ENCODE assay signal across 8 mouse cellular contexts in genomic region chr5:23616270-23617103, GRCm38 (mm10).
DNase-seq lines count a peak whose midpoint lies in the region; ATAC-seq and TF ChIP-seq lines count a peak whose summit lies in the region.

No protein-coding gene starts in this region.

- no peaks in the 10 kb centered on the region for H3K27me3 ChIP-seq in MEL (ENCODE audit: control insufficient read depth in 1 of 2, insufficient read depth in 2 of 2, low read length in 2 of 2)
- no peaks in the 10 kb centered on the region for H3K27me3 ChIP-seq in forebrain, embryonic 11.5 days (ENCODE audit: control insufficient read depth, insufficient read depth, low read length)
- no peaks in the 10 kb centered on the region for H3K27me3 ChIP-seq in liver, postnatal 0 days (ENCODE audit: insufficient read depth, low read length)
- no peaks in the 10 kb centered on the region for H3K27me3 ChIP-seq in neural tube, embryonic 13.5 days

- 0 out of 4 replicates have a peak, but pooled peaks of 1 of the 2 experiments have one; percentile 24 for TF ChIP-seq EP300 in MEL (IDR thresholded peaks at IDR 0.05; ENCODE audit: low read depth in 1 of 2, low read length in 2 of 2)
- TF ChIP-seq EP300 in liver, postnatal 0 days (IDR thresholded peaks at IDR 0.05; ENCODE audit: low read depth) = peak; percentile 68

- H3K9ac ChIP-seq in MEL (ENCODE audit: control insufficient read depth, low read depth, low read length, poor library complexity, severe bottlenecking) = peak overlapping the region; percentile 71
- peak overlapping the region; percentile 63 for H3K9ac ChIP-seq in forebrain, embryonic 11.5 days (ENCODE audit: low read length)
- H3K9ac ChIP-seq in liver, postnatal 0 days (replicated peaks) = peak overlapping the region; percentile 70
- peak overlapping the region; percentile 67 for H3K9ac ChIP-seq in neural tube, embryonic 13.5 days

- H3K4me3 ChIP-seq in MEL (ENCODE audit: control insufficient read depth in 1 of 2, insufficient read depth in 1 of 2, low read depth in 2 of 2, low read length in 2 of 2) = peak overlapping the region; percentile 64 to 82
- H3K4me3 ChIP-seq in forebrain, embryonic 11.5 days (ENCODE audit: low read depth, low read length) = peak overlapping the region; percentile 40
- H3K4me3 ChIP-seq in liver, postnatal 0 days (ENCODE audit: low read depth, low read length) = peak overlapping the region; percentile 57
- peak overlapping the region; percentile 48 for H3K4me3 ChIP-seq in neural tube, embryonic 13.5 days

- peaks cover 4 to 6% of the 10 kb centered on the region in 2 experiments for H3K4me1 ChIP-seq in MEL (ENCODE audit: control insufficient read depth in 1 of 2, insufficient read depth in 2 of 2, low read length in 2 of 2)
- no peaks in the 10 kb centered on the region for H3K4me1 ChIP-seq in forebrain, embryonic 11.5 days (replicated peaks; ENCODE audit: control insufficient read depth, insufficient read depth, low read length)
- peaks cover 4% of the 10 kb centered on the region for H3K4me1 ChIP-seq in liver, postnatal 0 days (ENCODE audit: insufficient read depth)
- peaks cover 21% of the 10 kb centered on the region for H3K4me1 ChIP-seq in neural tube, embryonic 13.5 days (replicated peaks)

- peak; percentile 87 for ATAC-seq in forebrain, embryonic 11.5 days (replicated peaks; ENCODE audit: low FRiP score)
- peak; percentile 90 for ATAC-seq in liver, postnatal 0 days
- ATAC-seq in neural tube, embryonic 13.5 days (ENCODE audit: low read depth) = peak; percentile 91

- peaks cover 1% of the 10 kb centered on the region for H3K79me2 ChIP-seq in MEL (ENCODE audit: control insufficient read depth, insufficient read depth, low read length, poor library complexity)

- H3K9me3 ChIP-seq in MEL (replicated peaks; ENCODE audit: insufficient read depth, low read length) = no peaks in the 10 kb centered on the region
- H3K9me3 ChIP-seq in forebrain, embryonic 11.5 days (ENCODE audit: control insufficient read depth, low read length) = no peaks in the 10 kb centered on the region
- no peaks in the 10 kb centered on the region for H3K9me3 ChIP-seq in liver, postnatal 0 days (ENCODE audit: low read length)
- no peaks in the 10 kb centered on the region for H3K9me3 ChIP-seq in neural tube, embryonic 13.5 days

- H3K4me2 ChIP-seq in forebrain, embryonic 11.5 days (ENCODE audit: low read depth, low read length, severe bottlenecking) = peak overlapping the region; percentile 75
- H3K4me2 ChIP-seq in liver, postnatal 0 days (ENCODE audit: low read depth, low read length) = peak overlapping the region; percentile 81
- H3K4me2 ChIP-seq in neural tube, embryonic 13.5 days = peak overlapping the region; percentile 64

- no peak for TF ChIP-seq RAD21 in MEL (IDR thresholded peaks at IDR 0.05; ENCODE audit: low read depth, low read length)

- peak in 1 of 2 experiments; percentile 89; a peak in 2 of 4 replicates for TF ChIP-seq POLR2A in MEL (IDR thresholded peaks at IDR 0.05; ENCODE audit: control insufficient read depth in 1 of 2, insufficient read depth in 1 of 2, low read depth in 1 of 2, low read length in 2 of 2, poor library complexity in 1 of 2)

- intact Hi-C loops in heart, postnatal 14 days (cut with DNase I) = loop anchor here (2.0 to 10.0 kb wide), 2 partner anchors 18 to 48 kb away; no protein-coding TSS in a partner anchor

- peak overlapping the region; percentile 82 for H3K27ac ChIP-seq in MEL (ENCODE audit: control insufficient read depth, low read depth, low read length)
- H3K27ac ChIP-seq in forebrain, embryonic 11.5 days (ENCODE audit: low read depth, low read length) = peak overlapping the region; percentile 68
- H3K27ac ChIP-seq in liver, postnatal 0 days (ENCODE audit: low read depth) = peak overlapping the region; percentile 90
- peak overlapping the region; percentile 82 for H3K27ac ChIP-seq in neural tube, embryonic 13.5 days (replicated peaks)

- 11% methylated on average over 11 of the region's 11 CpGs for WGBS in forebrain, embryonic 11.5 days
- WGBS in large intestine, adult 2 months = under 1% methylated on average over 11 of the region's 11 CpGs
- WGBS in liver, postnatal 0 days (ENCODE audit: insufficient replicate concordance) = 7% methylated on average over 11 of the region's 11 CpGs
- WGBS in neural tube, embryonic 13.5 days = 18% methylated on average over 11 of the region's 11 CpGs

- TF ChIP-seq CTCF in MEL (IDR thresholded peaks at IDR 0.05 in 2 of 3, conservative IDR thresholded peaks at IDR 0.05 in 1 of 3; ENCODE audit: control insufficient read depth in 1 of 3, insufficient read depth in 1 of 3, low read depth in 2 of 3, low read length in 3 of 3, poor library complexity in 1 of 3, severe bottlenecking in 1 of 3) = peak in 1 of 3 experiments; percentile 12; a peak in 1 of 6 replicates
- TF ChIP-seq CTCF in liver, postnatal 0 days (IDR thresholded peaks at IDR 0.05; ENCODE audit: low read depth) = no peak

- DNase-seq in MEL (ENCODE audit: low read depth, low spot score) = peak; percentile 94
- DNase-seq in c-Kit-positive CD71-positive TER-119-positive erythroid progenitor cells, embryonic 14.5 days (ENCODE audit: low spot score) = peak; percentile 67
- no peak for DNase-seq in forebrain, embryonic 11.5 days (ENCODE audit: low spot score)
- DNase-seq in heart, postnatal 14 days = peak; percentile 24 to 42
- DNase-seq in large intestine, adult 2 months (ENCODE audit: low read depth, low spot score) = peak; percentile 40
- DNase-seq in liver, postnatal 0 days = peak; percentile 44
- DNase-seq in yolk sac, embryonic 10.5 days (ENCODE audit: low spot score) = peak; percentile 39

- peaks cover 0 to 13% of the 10 kb centered on the region in 2 experiments; a peak in 2 of 4 replicates for H3K36me3 ChIP-seq in MEL (ENCODE audit: control insufficient read depth in 1 of 2, insufficient read depth in 2 of 2, low read length in 2 of 2)
- H3K36me3 ChIP-seq in forebrain, embryonic 11.5 days (ENCODE audit: control insufficient read depth, insufficient read depth, low read length) = no peaks in the 10 kb centered on the region
- no peaks in the 10 kb centered on the region for H3K36me3 ChIP-seq in liver, postnatal 0 days (replicated peaks; ENCODE audit: insufficient read depth, low read length)
- no peaks in the 10 kb centered on the region for H3K36me3 ChIP-seq in neural tube, embryonic 13.5 days

TF ChIP-seq in MEL, 35 proteins besides CTCF, POLR2A, EP300 and RAD21 (continues in another document):
- TF ChIP-seq USF2 (IDR thresholded peaks at IDR 0.05; ENCODE audit: borderline replicate concordance in 1 of 2, insufficient read depth in 1 of 2, low read depth in 1 of 2, low read length in 2 of 2) = no peak
- peak; percentile 90 for TF ChIP-seq NELFE (IDR thresholded peaks at IDR 0.05; ENCODE audit: low read depth, low read length)
- TF ChIP-seq POLR2AphosphoS2 (IDR thresholded peaks at IDR 0.05; ENCODE audit: low read length) = peak; percentile 84; the same call in 1 of the 2 replicates
- TF ChIP-seq ZC3H11A (IDR thresholded peaks at IDR 0.05; ENCODE audit: low read depth, low read length) = no peak
- no peak for TF ChIP-seq ZKSCAN1 (IDR thresholded peaks at IDR 0.05; ENCODE audit: low read depth, low read length)
- TF ChIP-seq GATA1 (IDR thresholded peaks at IDR 0.05; ENCODE audit: low read depth, low read length) = no peak
- TF ChIP-seq MXI1 (IDR thresholded peaks at IDR 0.05; ENCODE audit: low read depth, low read length) = peak; percentile 96
- no peak for TF ChIP-seq NRF1 (IDR thresholded peaks at IDR 0.05; ENCODE audit: insufficient read depth, low read depth, low read length, poor library complexity, severe bottlenecking)
- no peak for TF ChIP-seq UBTF (IDR thresholded peaks at IDR 0.05; ENCODE audit: borderline replicate concordance, insufficient read depth, low read depth, low read length)
- no peak for TF ChIP-seq MEF2A (IDR thresholded peaks at IDR 0.05; ENCODE audit: extremely low read depth, insufficient replicate concordance, low read depth, low read length, poor library complexity, severe bottlenecking)
- no peak for TF ChIP-seq E2F4 (IDR thresholded peaks at IDR 0.05; ENCODE audit: borderline replicate concordance, low read depth, low read length)
- no peak for TF ChIP-seq JUND (IDR thresholded peaks at IDR 0.05; ENCODE audit: low read depth, low read length)
- TF ChIP-seq KAT2A (conservative IDR thresholded peaks at IDR 0.05; ENCODE audit: low read depth, low read length) = no peak
- peak; percentile 99 for TF ChIP-seq SIN3A (IDR thresholded peaks at IDR 0.05; ENCODE audit: low read length)
- peak; percentile 92 for TF ChIP-seq ZMIZ1 (IDR thresholded peaks at IDR 0.05; ENCODE audit: low read depth, low read length)
- TF ChIP-seq ETS1 (IDR thresholded peaks at IDR 0.05; ENCODE audit: low read depth, low read length) = peak; percentile 54; the same call in 1 of the 2 replicates
- no peak for TF ChIP-seq TAL1 (IDR thresholded peaks at IDR 0.05; ENCODE audit: low read length)
- no peak; the same call in 1 of the 2 replicates for TF ChIP-seq ELF1 (IDR thresholded peaks at IDR 0.05; ENCODE audit: low read depth, low read length)
- TF ChIP-seq POLR2AphosphoS5 (IDR thresholded peaks at IDR 0.05; ENCODE audit: borderline replicate concordance, low read depth, low read length) = peak; percentile 60; the same call in 1 of the 2 replicates
- no peak; the same call in 1 of the 2 replicates for TF ChIP-seq CHD2 (IDR thresholded peaks at IDR 0.05; ENCODE audit: low read length)
- peak; percentile 78 for TF ChIP-seq RCOR1 (IDR thresholded peaks at IDR 0.05; ENCODE audit: low read depth, low read length)
- TF ChIP-seq ZNF384 (IDR thresholded peaks at IDR 0.05; ENCODE audit: low read depth, low read length) = peak; percentile 98
- no peak for TF ChIP-seq MYB (IDR thresholded peaks at IDR 0.05; ENCODE audit: low read depth, low read length)
- peak; percentile 71 for TF ChIP-seq TCF12 (IDR thresholded peaks at IDR 0.05; ENCODE audit: low read depth, low read length)
- TF ChIP-seq TBP (IDR thresholded peaks at IDR 0.05; ENCODE audit: low read depth, low read length) = peak; percentile 93
- TF ChIP-seq MAFK (IDR thresholded peaks at IDR 0.05; ENCODE audit: borderline replicate concordance, low read depth, low read length) = no peak
- TF ChIP-seq CHD1 (IDR thresholded peaks at IDR 0.05; ENCODE audit: low read depth, low read length) = peak; percentile 100
- TF ChIP-seq MAZ (IDR thresholded peaks at IDR 0.05; ENCODE audit: low read depth, low read length) = no peak
- peak; percentile 89 for TF ChIP-seq USF1 (IDR thresholded peaks at IDR 0.05; ENCODE audit: low read depth, low read length)
- TF ChIP-seq BHLHE40 (IDR thresholded peaks at IDR 0.05; ENCODE audit: borderline replicate concordance, low read depth, low read length) = peak; percentile 75; the same call in 1 of the 2 replicates
- peak; percentile 84 for TF ChIP-seq MYC (IDR thresholded peaks at IDR 0.05; ENCODE audit: low read depth, low read length)
- peak; percentile 79 for TF ChIP-seq HCFC1 (IDR thresholded peaks at IDR 0.05; ENCODE audit: low read depth, low read length)
- TF ChIP-seq MAX (IDR thresholded peaks at IDR 0.05; ENCODE audit: low read length) = peak; percentile 81
